Mouse (Mus musculus): ENCODE measurements at regions not wholly inside any gene's neighbourhood (a gene's known extent, or its start where the extent isn't known, plus 50 kb on each side); places are given as distances from the start of the nearest gene placed in this dataset.

DNA sequence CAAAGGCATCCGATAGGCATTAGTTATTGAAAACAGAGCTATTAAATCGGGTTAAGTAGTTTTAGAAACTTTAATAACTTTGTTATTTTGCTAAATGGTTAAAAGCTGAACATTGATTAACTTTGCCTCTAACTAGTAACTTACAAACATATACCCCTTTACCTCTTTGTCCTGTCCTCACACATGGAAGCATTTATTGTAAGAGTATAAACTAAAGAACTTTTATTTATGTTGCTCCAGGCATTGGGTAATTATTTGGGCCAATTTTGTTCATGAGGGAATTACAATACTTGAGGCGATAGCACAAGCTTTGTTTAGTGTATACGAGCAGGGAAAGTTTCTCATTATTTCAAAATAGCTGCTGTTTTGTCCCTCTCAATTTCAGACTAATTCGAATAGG, 328.4 kb upstream of the Gm9008 start:
- Histone ChIP-seq H3K9ac (ENCODE audit: low read depth, low read length, severe bottlenecking) (no peak overlapping the region), H3K4me1 (ENCODE audit: control insufficient read depth, insufficient read depth, low read length) (no peaks in the 10 kb centered on the region), H3K9me3 (ENCODE audit: control insufficient read depth, low read length) (no peaks in the 10 kb centered on the region), H3K27ac (replicated peaks; ENCODE audit: low read depth, low read length) (no peak overlapping the region), H3K27me3 (ENCODE audit: control insufficient read depth, insufficient read depth, low read length) (no peaks in the 10 kb centered on the region), H3K36me3 (ENCODE audit: control insufficient read depth, insufficient read depth, low read length) (no peaks in the 10 kb centered on the region), H3K4me2 (replicated peaks; ENCODE audit: low read depth, low read length, severe bottlenecking) (no peak overlapping the region), H3K4me3 (replicated peaks; ENCODE audit: low read length) (no peak overlapping the region)
- DNase-seq (ENCODE audit: low spot score) (peak; percentile 6), ATAC-seq (ENCODE audit: low FRiP score, low read depth) (no peak)
- WGBS = 27% methylated on average over 5 of the region's 5 CpGs
- TF ChIP-seq POLR2A (IDR thresholded peaks at IDR 0.05; ENCODE audit: borderline replicate concordance, extremely low read depth, insufficient read depth, insufficient read length) = no peak

DNA sequence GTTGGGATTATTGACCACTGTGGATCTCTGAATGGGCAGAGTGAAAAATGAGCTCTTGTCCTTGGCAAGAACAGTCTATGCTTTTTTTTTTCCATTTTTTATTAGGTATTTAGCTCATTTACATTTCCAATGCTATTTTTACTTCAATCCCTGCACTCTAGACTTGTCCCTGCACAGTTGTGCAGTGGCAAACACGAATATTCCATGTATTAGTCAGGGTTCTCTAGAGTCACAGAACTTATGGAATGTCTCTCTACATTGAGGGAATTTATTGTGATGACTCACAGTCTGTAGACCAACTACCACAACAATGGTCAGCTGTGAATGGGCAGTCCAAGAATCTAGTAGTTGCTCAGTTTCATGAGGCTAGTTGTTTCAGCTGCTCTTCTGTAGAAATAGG, 305.4 kb upstream of the Gm9008 start:
- no peak overlapping the region for H3K9ac ChIP-seq (ENCODE audit: low read depth, low read length, severe bottlenecking)
- H3K4me3 ChIP-seq (replicated peaks; ENCODE audit: low read length) = no peak overlapping the region
- no peaks in the 10 kb centered on the region for H3K27me3 ChIP-seq (ENCODE audit: control insufficient read depth, insufficient read depth, low read length)
- DNase-seq (ENCODE audit: low spot score) (no peak), ATAC-seq (ENCODE audit: low FRiP score, low read depth) (no peak)
- H3K4me2 ChIP-seq (replicated peaks; ENCODE audit: low read depth, low read length, severe bottlenecking) = no peak overlapping the region
- no peaks in the 10 kb centered on the region for H3K9me3 ChIP-seq (ENCODE audit: control insufficient read depth, low read length)
- no peak for TF ChIP-seq POLR2A (IDR thresholded peaks at IDR 0.05; ENCODE audit: borderline replicate concordance, extremely low read depth, insufficient read depth, insufficient read length)
- H3K4me1 ChIP-seq (ENCODE audit: control insufficient read depth, insufficient read depth, low read length) = no peaks in the 10 kb centered on the region
- no peak overlapping the region for H3K27ac ChIP-seq (replicated peaks; ENCODE audit: low read depth, low read length)
- H3K36me3 ChIP-seq (ENCODE audit: control insufficient read depth, insufficient read depth, low read length) = no peaks in the 10 kb centered on the region
- WGBS = 47% methylated on average over 1 of the region's 1 CpGs

- no peak for TF ChIP-seq POLR2A (IDR thresholded peaks at IDR 0.05; ENCODE audit: borderline replicate concordance, extremely low read depth, insufficient read depth, insufficient read length)
- Histone ChIP-seq H3K36me3 (ENCODE audit: control insufficient read depth, insufficient read depth, low read length) (no peaks in the 10 kb centered on the region), H3K4me2 (replicated peaks; ENCODE audit: low read depth, low read length, severe bottlenecking) (no peak overlapping the region), H3K27me3 (ENCODE audit: control insufficient read depth, insufficient read depth, low read length) (no peaks in the 10 kb centered on the region), H3K9me3 (ENCODE audit: control insufficient read depth, low read length) (no peaks in the 10 kb centered on the region), H3K4me1 (ENCODE audit: control insufficient read depth, insufficient read depth, low read length) (no peaks in the 10 kb centered on the region), H3K9ac (ENCODE audit: low read depth, low read length, severe bottlenecking) (no peak overlapping the region), H3K27ac (replicated peaks; ENCODE audit: low read depth, low read length) (no peak overlapping the region), H3K4me3 (replicated peaks; ENCODE audit: low read length) (no peak overlapping the region)
- DNase-seq (ENCODE audit: low spot score) (no peak), ATAC-seq (ENCODE audit: low FRiP score, low read depth) (no peak)
- 91% methylated on average over 3 of the region's 3 CpGs for WGBS
Measured at GRCm38 (mm10) chr6:76780168-76780567, 282.6 kb upstream of the Gm9008 start.

DNA sequence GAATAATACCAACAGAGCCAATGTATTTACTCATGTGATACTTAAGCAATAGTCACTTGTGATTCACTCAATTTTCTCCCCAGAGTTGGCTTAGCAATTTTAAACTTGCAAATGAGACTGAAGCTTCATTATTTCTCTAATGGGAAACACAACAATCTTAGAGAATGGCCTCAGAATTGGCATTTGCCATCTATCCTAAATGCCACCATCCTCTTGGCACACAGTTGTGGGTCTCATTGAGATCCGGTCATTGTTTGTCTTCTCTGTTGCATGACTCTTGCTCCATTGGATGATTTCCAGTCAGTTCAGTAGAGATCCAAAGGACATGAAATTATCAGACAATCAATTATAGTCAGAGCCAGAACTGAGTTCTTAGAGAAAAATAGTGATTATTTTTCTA, 280.6 kb upstream of the Gm9008 start:
- no peak for ATAC-seq (ENCODE audit: low FRiP score, low read depth)
- Histone ChIP-seq H3K4me1 (ENCODE audit: control insufficient read depth, insufficient read depth, low read length) (no peaks in the 10 kb centered on the region), H3K27ac (replicated peaks; ENCODE audit: low read depth, low read length) (no peak overlapping the region), H3K9me3 (ENCODE audit: control insufficient read depth, low read length) (no peaks in the 10 kb centered on the region), H3K9ac (ENCODE audit: low read depth, low read length, severe bottlenecking) (no peak overlapping the region), H3K4me3 (replicated peaks; ENCODE audit: low read length) (no peak overlapping the region), H3K4me2 (replicated peaks; ENCODE audit: low read depth, low read length, severe bottlenecking) (no peak overlapping the region), H3K27me3 (ENCODE audit: control insufficient read depth, insufficient read depth, low read length) (no peaks in the 10 kb centered on the region), H3K36me3 (ENCODE audit: control insufficient read depth, insufficient read depth, low read length) (no peaks in the 10 kb centered on the region)
- WGBS = 95% methylated on average over 1 of the region's 1 CpGs
- no peak for DNase-seq (ENCODE audit: low spot score)
- TF ChIP-seq POLR2A (IDR thresholded peaks at IDR 0.05; ENCODE audit: borderline replicate concordance, extremely low read depth, insufficient read depth, insufficient read length) = no peak

DNA sequence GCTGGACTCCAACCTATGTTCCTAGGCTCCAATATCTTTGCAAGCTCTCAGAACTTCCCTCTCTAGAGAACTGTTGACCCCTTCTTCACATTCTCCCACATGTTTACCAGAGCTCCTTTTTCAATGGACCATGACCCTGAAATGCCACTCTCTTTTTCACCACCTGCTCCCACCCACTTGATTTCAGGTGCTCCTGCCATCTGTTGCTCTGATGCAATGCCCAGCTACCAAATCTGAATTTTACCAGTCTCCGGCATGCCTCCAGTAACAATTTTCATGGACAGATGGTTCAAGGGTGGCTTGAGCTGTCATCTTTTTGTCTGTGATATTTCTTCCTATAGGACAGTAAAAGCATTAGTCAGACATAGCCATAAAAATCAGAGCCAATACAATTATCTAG, 279.5 kb upstream of the Gm9008 start:
- ATAC-seq (ENCODE audit: low FRiP score, low read depth) = no peak

DNA sequence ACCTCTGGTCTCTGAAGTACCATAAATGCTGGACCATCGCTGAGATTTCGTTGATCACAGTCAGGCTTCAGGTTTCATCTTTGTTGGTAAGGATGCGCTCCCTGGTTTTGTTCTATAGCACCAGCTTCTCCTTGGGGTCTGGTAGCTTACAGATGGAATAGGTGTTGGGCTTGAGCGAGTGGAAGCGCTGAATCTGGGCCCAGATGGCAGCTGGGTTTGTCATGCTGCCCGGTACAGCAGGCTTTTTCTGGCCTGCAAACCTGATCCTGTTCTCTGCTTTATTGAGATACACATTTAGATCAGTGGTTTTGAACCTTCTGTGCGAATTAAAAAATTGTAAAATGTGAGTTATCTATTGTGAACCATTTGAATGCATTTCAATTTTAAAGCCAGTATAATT, 266.3 kb upstream of the Gm9008 start:
- DNase-seq (ENCODE audit: low spot score) (no peak), ATAC-seq (ENCODE audit: low FRiP score, low read depth) (no peak)
- 88% methylated on average over 7 of the region's 7 CpGs for WGBS
- TF ChIP-seq POLR2A (IDR thresholded peaks at IDR 0.05; ENCODE audit: borderline replicate concordance, extremely low read depth, insufficient read depth, insufficient read length) = no peak
- Histone ChIP-seq H3K36me3 (ENCODE audit: control insufficient read depth, insufficient read depth, low read length) (no peaks in the 10 kb centered on the region), H3K4me1 (ENCODE audit: control insufficient read depth, insufficient read depth, low read length) (no peaks in the 10 kb centered on the region), H3K4me3 (replicated peaks; ENCODE audit: low read length) (no peak overlapping the region), H3K9ac (ENCODE audit: low read depth, low read length, severe bottlenecking) (no peak overlapping the region), H3K9me3 (ENCODE audit: control insufficient read depth, low read length) (no peaks in the 10 kb centered on the region), H3K27ac (replicated peaks; ENCODE audit: low read depth, low read length) (no peak overlapping the region), H3K4me2 (replicated peaks; ENCODE audit: low read depth, low read length, severe bottlenecking) (no peak overlapping the region), H3K27me3 (ENCODE audit: control insufficient read depth, insufficient read depth, low read length) (no peaks in the 10 kb centered on the region)

More for the DNA sequence above, 279.5 kb upstream of the Gm9008 start:
- Histone ChIP-seq H3K9ac (ENCODE audit: low read depth, low read length, severe bottlenecking) (no peak overlapping the region), H3K4me1 (ENCODE audit: control insufficient read depth, insufficient read depth, low read length) (no peaks in the 10 kb centered on the region), H3K4me2 (replicated peaks; ENCODE audit: low read depth, low read length, severe bottlenecking) (no peak overlapping the region), H3K36me3 (ENCODE audit: control insufficient read depth, insufficient read depth, low read length) (no peaks in the 10 kb centered on the region), H3K27ac (replicated peaks; ENCODE audit: low read depth, low read length) (no peak overlapping the region), H3K27me3 (ENCODE audit: control insufficient read depth, insufficient read depth, low read length) (no peaks in the 10 kb centered on the region), H3K4me3 (replicated peaks; ENCODE audit: low read length) (no peak overlapping the region), H3K9me3 (ENCODE audit: control insufficient read depth, low read length) (no peaks in the 10 kb centered on the region)
- TF ChIP-seq POLR2A (IDR thresholded peaks at IDR 0.05; ENCODE audit: borderline replicate concordance, extremely low read depth, insufficient read depth, insufficient read length) = no peak
- WGBS = 87% methylated on average over 1 of the region's 1 CpGs
- DNase-seq (ENCODE audit: low spot score) = no peak
